Mouse (Mus musculus): ENCODE data around the gene Plcb1. TPM values are rescaled to one million over a fixed set of nuclear protein-coding genes. Genes with fewer than 3 reads are reported as not detected.

Gene Plcb1
- polyA plus RNA-seq, 1 experiment from 2014 or later: 10.7 TPM

DNA sequence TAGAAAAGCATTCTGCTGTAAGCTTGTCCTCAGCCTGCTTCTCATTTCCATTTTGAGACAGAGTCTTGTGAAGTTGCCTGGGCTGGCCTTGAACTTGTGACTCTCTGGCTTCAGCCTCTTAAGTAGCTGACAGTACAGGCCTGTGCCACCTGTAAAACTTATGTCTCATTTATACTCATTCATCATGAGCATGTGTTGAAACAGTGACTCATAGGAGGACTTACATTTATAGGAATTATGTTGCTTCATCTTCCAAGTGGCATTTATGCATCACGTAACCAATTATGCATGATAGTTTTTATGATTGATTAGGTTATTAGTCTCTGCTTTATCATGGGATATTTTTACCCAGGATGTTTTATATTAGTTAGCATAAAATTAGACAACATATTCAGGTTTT, 667.7 kb downstream of the Plcb1 start:
- no peaks in the 10 kb centered on the region for H3K4me1 ChIP-seq
- no peak for ATAC-seq (ENCODE audit: insufficient number of reproducible peaks, low FRiP score, low TSS enrichment, low read depth)
- H3K27me3 ChIP-seq: no peaks in the 10 kb centered on the region
- no peaks in the 10 kb centered on the region for H3K36me3 ChIP-seq
- no peak overlapping the region for H3K27ac ChIP-seq (replicated peaks)
- H3K4me2 ChIP-seq (replicated peaks): no peak overlapping the region
- no peaks in the 10 kb centered on the region for H3K9me3 ChIP-seq (replicated peaks)
- no peak overlapping the region for H3K9ac ChIP-seq
- H3K4me3 ChIP-seq (replicated peaks): no peak overlapping the region
- 88% methylated on average over 1 of the region's 1 CpGs for WGBS

DNA sequence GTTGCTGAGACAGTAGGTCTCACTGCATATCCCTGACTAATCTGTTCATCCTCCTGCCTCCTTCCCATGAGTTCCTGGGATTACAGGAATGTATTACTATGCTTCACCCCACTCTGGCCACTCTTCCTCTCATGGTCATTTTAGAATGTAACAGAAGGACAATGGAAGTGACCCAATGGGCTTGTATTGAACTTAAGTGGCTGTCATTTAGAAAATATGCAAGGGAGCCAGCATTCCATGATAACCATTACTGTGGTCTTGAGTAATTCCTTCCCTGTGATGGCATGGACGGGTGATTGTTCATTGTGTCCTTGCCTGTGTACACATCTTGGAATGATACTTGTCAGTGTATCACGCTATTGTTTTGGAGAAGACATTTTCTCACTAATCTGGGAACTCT, 668.1 kb downstream of the Plcb1 start:
- H3K36me3 ChIP-seq: no peaks in the 10 kb centered on the region
- no peak for ATAC-seq (ENCODE audit: insufficient number of reproducible peaks, low FRiP score, low TSS enrichment, low read depth)
- H3K4me1 ChIP-seq: no peaks in the 10 kb centered on the region

DNA sequence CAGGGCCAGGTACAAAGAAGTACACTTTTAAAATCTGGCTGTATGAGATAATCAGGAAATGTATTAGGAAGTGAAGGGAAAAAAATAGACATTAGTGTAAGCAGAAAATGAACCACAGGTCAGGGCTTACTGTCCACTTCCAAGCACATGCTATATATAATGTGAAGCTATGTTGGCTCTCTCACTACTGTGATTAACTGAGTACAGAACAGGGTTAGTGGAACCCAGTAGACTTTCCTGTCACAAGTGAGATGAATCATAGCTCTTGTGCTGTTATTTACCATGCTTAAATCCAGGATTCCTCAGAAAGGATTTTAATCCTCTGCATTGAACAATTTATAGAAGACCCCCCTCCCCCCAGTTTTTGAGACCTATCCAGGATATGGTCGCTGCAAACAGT, 668.6 kb downstream of the Plcb1 start:
- no peaks in the 10 kb centered on the region for H3K36me3 ChIP-seq
- no peak for ATAC-seq (ENCODE audit: insufficient number of reproducible peaks, low FRiP score, low TSS enrichment, low read depth)
- 39% methylated on average over 1 of the region's 1 CpGs for WGBS
- H3K27ac ChIP-seq (replicated peaks): no peak overlapping the region
- H3K4me2 ChIP-seq (replicated peaks): no peak overlapping the region
- no peaks in the 10 kb centered on the region for H3K4me1 ChIP-seq
- H3K9ac ChIP-seq: no peak overlapping the region
- no peaks in the 10 kb centered on the region for H3K9me3 ChIP-seq (replicated peaks)
- H3K4me3 ChIP-seq (replicated peaks): no peak overlapping the region
- H3K27me3 ChIP-seq: no peaks in the 10 kb centered on the region

More for the DNA sequence above, 668.1 kb downstream of the Plcb1 start:
- whole genome bisulfite sequencing: 79% methylated on average over 2 of the region's 2 CpGs
- Histone ChIP-seq H3K4me2 (replicated peaks) (no peak overlapping the region), H3K4me3 (replicated peaks) (no peak overlapping the region), H3K9ac (no peak overlapping the region), H3K27me3 (no peaks in the 10 kb centered on the region), H3K27ac (replicated peaks) (no peak overlapping the region), H3K9me3 (replicated peaks) (no peaks in the 10 kb centered on the region)

DNA sequence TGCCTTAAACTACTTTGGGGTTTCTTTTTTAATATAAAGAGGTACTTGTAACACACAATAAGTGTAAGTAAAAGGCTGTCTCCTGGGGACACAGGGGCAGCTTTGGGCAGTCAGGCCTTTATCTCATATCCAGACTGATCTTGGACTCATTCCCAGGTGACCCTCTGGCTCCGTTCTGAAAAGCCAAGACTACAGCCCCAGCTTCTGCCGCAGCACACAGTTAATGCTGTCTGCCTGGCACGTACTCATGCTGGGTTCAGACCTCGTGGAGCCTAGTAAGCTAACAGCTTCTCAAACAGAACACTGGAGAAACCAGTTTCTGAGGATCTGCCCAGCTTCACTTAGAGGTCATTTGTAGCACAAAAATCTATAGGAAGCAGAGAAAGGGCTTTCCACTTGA, 682.0 kb downstream of the Plcb1 start:
- no peak for ATAC-seq (ENCODE audit: insufficient number of reproducible peaks, low FRiP score, low TSS enrichment, low read depth)
- H3K36me3 ChIP-seq: no peaks in the 10 kb centered on the region
- no peak overlapping the region for H3K4me2 ChIP-seq (replicated peaks)
- no peak overlapping the region for H3K27ac ChIP-seq (replicated peaks)
- H3K9me3 ChIP-seq (replicated peaks): no peaks in the 10 kb centered on the region
- 55% methylated on average over 4 of the region's 4 CpGs for WGBS
- no peak overlapping the region for H3K9ac ChIP-seq
- H3K4me3 ChIP-seq (replicated peaks): no peak overlapping the region
- H3K4me1 ChIP-seq: no peaks in the 10 kb centered on the region
- H3K27me3 ChIP-seq: no peaks in the 10 kb centered on the region

DNA sequence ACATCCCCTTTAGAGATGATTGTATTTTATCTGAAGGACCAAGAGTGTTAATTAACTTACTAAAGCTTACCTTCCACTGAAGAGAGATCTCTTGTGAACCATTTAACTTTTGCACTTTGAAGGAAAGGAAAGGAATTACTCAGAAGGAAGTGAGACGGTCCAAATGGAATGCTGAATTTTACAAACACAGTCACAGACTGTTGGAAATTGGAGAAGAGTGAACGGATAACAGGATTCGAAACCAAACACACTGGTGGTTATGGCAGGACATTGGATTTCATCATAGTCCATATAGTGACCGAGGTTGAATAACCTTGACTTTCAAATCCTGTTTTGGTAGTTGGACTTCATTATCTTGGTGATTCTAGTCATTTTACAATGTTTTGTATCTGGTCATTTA, 688.2 kb downstream of the Plcb1 start:
- Histone ChIP-seq H3K4me2 (replicated peaks) (no peak overlapping the region), H3K27ac (replicated peaks) (no peak overlapping the region), H3K9ac (no peak overlapping the region), H3K9me3 (replicated peaks) (no peaks in the 10 kb centered on the region), H3K4me1 (no peaks in the 10 kb centered on the region), H3K4me3 (replicated peaks) (no peak overlapping the region), H3K27me3 (no peaks in the 10 kb centered on the region), H3K36me3 (no peaks in the 10 kb centered on the region)
- ATAC-seq (ENCODE audit: insufficient number of reproducible peaks, low FRiP score, low TSS enrichment, low read depth): no peak
- 65% methylated on average over 4 of the region's 4 CpGs for WGBS

DNA sequence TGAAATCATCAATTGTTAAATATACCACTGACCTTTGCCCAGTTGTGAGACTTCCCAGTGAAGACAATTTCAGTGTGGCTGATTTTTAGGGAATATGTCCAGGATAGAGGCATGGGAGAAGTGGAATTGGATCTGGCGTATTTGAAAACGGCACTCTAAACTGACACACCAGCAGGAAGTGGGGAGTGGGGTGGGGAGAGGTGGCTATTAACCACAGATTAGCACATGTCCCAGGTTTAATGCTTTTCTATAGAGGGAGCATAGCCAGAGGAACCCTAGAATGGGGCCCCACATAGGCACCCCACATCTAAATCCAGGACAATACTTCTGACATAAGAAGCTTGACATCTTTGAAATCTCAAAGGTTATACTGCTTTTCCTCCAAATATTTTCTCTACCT, 699.4 kb downstream of the Plcb1 start:
- ATAC-seq (ENCODE audit: insufficient number of reproducible peaks, low FRiP score, low TSS enrichment, low read depth): no peak
- WGBS: 54% methylated on average over 2 of the region's 2 CpGs

DNA sequence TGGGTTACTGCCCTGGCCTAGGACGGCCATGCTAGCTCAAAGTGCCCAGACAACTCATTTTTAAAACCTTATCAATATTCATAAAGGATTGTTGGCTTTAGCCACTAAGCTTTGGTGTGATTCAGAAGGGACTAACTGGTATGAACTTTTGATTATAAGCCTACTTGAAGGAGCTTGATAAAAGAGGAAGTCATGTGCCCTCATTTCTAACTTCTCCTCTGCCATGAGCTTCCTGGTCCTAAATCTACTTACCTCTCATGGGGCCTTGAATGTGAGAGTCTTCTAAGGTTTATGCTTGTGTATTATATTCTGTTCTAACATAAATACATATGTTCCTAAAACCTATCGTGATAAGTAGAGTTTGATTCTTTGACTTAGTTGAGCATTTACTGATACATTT, 702.4 kb downstream of the Plcb1 start:
- Histone ChIP-seq H3K27me3 (no peaks in the 10 kb centered on the region), H3K27ac (replicated peaks) (no peak overlapping the region), H3K36me3 (no peaks in the 10 kb centered on the region), H3K9me3 (replicated peaks) (no peaks in the 10 kb centered on the region), H3K4me2 (replicated peaks) (no peak overlapping the region), H3K4me1 (no peaks in the 10 kb centered on the region), H3K9ac (no peak overlapping the region), H3K4me3 (replicated peaks) (no peak overlapping the region)
- 84% methylated on average over 2 of the region's 2 CpGs for WGBS
- ATAC-seq (ENCODE audit: insufficient number of reproducible peaks, low FRiP score, low TSS enrichment, low read depth): no peak

More for the DNA sequence above, 699.4 kb downstream of the Plcb1 start:
- Histone ChIP-seq H3K27me3 (no peaks in the 10 kb centered on the region), H3K9me3 (replicated peaks) (no peaks in the 10 kb centered on the region), H3K36me3 (no peaks in the 10 kb centered on the region), H3K9ac (no peak overlapping the region), H3K4me3 (replicated peaks) (no peak overlapping the region), H3K4me2 (replicated peaks) (no peak overlapping the region), H3K4me1 (no peaks in the 10 kb centered on the region), H3K27ac (replicated peaks) (no peak overlapping the region)

DNA sequence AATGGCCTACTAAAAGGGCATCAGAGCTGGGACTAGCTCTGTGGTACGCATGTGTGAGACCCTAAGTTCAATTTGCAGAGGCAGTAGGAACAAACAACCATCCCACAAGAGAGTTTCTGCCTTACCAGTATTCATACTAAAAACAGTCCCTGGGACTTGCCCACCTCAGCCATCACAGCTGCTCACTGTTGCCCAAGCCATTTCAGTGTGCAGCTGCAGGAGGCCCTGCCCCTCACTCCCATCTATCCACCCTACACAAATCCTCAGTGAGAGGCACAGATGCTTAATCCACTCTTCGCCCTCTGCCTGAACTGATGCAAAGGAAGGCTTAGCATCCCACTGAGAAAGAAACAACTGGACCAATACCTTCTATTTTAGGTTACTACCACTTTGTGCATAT, 703.3 kb downstream of the Plcb1 start:
- Histone ChIP-seq H3K4me3 (replicated peaks) (no peak overlapping the region), H3K4me2 (replicated peaks) (no peak overlapping the region), H3K27me3 (no peaks in the 10 kb centered on the region), H3K9me3 (replicated peaks) (no peaks in the 10 kb centered on the region), H3K9ac (no peak overlapping the region), H3K27ac (replicated peaks) (no peak overlapping the region), H3K4me1 (no peaks in the 10 kb centered on the region), H3K36me3 (no peaks in the 10 kb centered on the region)
- ATAC-seq (ENCODE audit: insufficient number of reproducible peaks, low FRiP score, low TSS enrichment, low read depth): no peak
- 80% methylated on average over 2 of the region's 2 CpGs for WGBS

DNA sequence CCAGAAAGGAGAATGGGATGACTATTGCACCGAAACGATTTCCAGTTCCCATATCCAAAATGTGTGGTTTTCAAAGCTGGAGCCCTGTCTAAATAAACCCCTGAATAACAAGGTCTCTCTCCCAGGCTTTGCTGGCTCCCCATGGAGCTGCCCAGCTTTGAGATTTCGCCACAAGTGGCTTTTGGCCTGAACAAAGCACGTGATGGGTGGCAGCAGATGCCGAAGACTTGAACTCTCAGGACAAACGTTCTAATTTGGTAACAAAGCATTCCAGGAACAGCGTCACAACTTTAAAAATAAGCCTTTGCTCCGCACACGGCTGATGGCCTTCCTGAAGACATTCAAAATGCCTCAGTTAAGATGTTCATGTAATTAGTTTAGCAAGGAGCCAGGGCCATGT, 706.9 kb downstream of the Plcb1 start:
- WGBS: 75% methylated on average over 9 of the region's 9 CpGs

DNA sequence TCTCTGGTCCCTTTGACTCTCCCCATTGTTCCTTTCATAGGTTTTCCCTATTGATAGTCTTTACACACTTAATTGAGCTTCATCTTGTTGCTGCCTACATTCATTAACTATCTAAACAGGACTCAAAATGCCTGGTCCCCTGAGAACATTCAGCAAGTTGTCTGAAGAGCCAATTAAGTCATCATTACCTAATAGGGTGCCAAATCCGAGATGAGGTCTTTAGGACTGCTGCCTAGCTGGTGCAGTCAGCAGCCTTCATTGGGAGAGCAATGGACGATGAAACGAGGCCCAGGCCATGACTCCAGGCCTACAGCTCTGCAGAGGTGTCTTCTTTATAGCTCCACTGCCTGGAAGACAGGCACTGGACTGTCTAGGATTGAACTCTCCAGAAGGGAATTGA, 710.7 kb downstream of the Plcb1 start:
- no peak for ATAC-seq (ENCODE audit: insufficient number of reproducible peaks, low FRiP score, low TSS enrichment, low read depth)
- Histone ChIP-seq H3K9me3 (replicated peaks) (no peaks in the 10 kb centered on the region), H3K27ac (replicated peaks) (no peak overlapping the region), H3K4me2 (replicated peaks) (no peak overlapping the region), H3K9ac (no peak overlapping the region), H3K36me3 (no peaks in the 10 kb centered on the region), H3K27me3 (no peaks in the 10 kb centered on the region), H3K4me3 (replicated peaks) (no peak overlapping the region), H3K4me1 (no peaks in the 10 kb centered on the region)
- 54% methylated on average over 3 of the region's 3 CpGs for WGBS

More for the DNA sequence above, 706.9 kb downstream of the Plcb1 start:
- H3K36me3 ChIP-seq: no peaks in the 10 kb centered on the region
- H3K9ac ChIP-seq: no peak overlapping the region
- H3K4me1 ChIP-seq: no peaks in the 10 kb centered on the region
- H3K4me3 ChIP-seq (replicated peaks): no peak overlapping the region
- no peaks in the 10 kb centered on the region for H3K27me3 ChIP-seq
- no peak overlapping the region for H3K27ac ChIP-seq (replicated peaks)
- ATAC-seq (ENCODE audit: insufficient number of reproducible peaks, low FRiP score, low TSS enrichment, low read depth): no peak
- no peaks in the 10 kb centered on the region for H3K9me3 ChIP-seq (replicated peaks)
- no peak overlapping the region for H3K4me2 ChIP-seq (replicated peaks)

DNA sequence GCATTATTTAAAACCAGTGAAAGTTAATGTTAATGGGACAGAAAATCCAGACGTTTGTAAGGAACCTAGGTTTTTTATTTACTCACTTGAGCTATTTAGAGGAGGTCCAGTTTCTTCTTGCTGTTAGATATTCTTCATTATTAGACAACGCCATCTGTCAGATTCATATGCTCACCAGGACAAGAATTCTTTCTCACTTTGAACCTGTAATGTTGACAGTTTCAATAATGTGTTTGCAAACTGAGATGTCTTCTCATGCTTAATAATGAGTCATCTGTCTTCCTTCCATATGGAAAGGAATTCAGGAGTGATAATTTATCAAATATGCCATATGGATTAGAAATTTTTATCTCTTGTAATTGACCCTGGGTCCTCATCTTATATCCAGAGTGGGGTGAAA, 711.4 kb downstream of the Plcb1 start:
- Histone ChIP-seq H3K4me3 (replicated peaks) (no peak overlapping the region), H3K27me3 (no peaks in the 10 kb centered on the region), H3K9me3 (replicated peaks) (no peaks in the 10 kb centered on the region), H3K36me3 (no peaks in the 10 kb centered on the region), H3K9ac (no peak overlapping the region), H3K4me2 (replicated peaks) (no peak overlapping the region), H3K4me1 (no peaks in the 10 kb centered on the region), H3K27ac (replicated peaks) (no peak overlapping the region)
- ATAC-seq (ENCODE audit: insufficient number of reproducible peaks, low FRiP score, low TSS enrichment, low read depth): no peak
- 66% methylated on average over 2 of the region's 2 CpGs for WGBS

DNA sequence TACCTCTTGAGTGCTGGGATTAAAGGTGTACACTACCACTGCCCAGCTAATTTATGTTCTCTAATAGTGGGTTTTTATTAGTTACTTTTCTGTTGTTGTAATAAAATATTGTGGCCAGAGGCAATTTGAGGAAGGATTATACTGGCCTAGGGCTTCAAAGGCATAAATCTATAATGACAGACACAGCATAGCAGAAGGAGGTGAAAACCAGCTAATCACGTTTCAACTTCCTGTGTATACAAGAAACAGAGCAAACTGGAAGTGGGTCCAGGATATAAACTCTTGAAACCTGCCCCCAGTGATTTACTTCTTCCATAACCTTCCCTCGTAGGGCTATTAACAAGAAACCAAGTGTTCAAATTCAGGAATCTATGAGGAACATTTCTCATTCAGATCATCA, 715.0 kb downstream of the Plcb1 start:
- Histone ChIP-seq H3K27me3 (no peaks in the 10 kb centered on the region), H3K27ac (replicated peaks) (no peak overlapping the region), H3K9ac (no peak overlapping the region), H3K4me2 (replicated peaks) (no peak overlapping the region), H3K4me3 (replicated peaks) (no peak overlapping the region), H3K4me1 (no peaks in the 10 kb centered on the region), H3K36me3 (no peaks in the 10 kb centered on the region), H3K9me3 (replicated peaks) (no peaks in the 10 kb centered on the region)
- ATAC-seq (ENCODE audit: insufficient number of reproducible peaks, low FRiP score, low TSS enrichment, low read depth): no peak
- WGBS: 58% methylated on average over 2 of the region's 2 CpGs
